In the genomic region with DNA sequence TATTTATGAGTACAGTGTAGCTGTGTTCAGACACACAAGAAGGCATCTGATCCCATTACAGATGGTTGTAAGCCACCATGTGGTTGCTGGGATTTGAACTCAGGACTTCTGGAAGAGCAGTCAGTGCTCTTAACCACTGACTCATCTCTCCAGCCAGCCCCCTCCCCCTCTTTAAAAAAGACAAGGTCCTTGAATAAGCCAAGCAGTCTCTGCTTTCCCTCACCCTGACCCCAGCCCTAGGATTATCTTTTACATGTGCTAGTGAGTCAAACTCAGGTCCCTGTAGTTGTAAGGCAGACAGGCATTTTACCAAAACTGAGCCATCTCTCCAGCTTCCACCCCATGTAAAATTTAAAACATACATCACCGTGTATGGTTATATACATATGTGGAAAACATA, we compare ENCODE assay signal across 19 mouse cellular contexts.
"Had no signal": no experiment of that assay in that cellular context is flagged by ENCODE, and none has a peak within 500 bp of the region (broad histone marks: within the 10 kb centered on the region; RNA-seq: fewer than 3 reads in every experiment).

No protein-coding gene starts in this region.

- H3K9me3 ChIP-seq: lung, embryonic 15.5 days had no signal

- ATAC-seq: liver, postnatal 0 days had no signal

- H3K27me3 ChIP-seq: lung, embryonic 15.5 days had no signal

- H3K4me3 ChIP-seq: left cerebral cortex, adult 2 months; lung, embryonic 15.5 days had no signal

- H3K4me2 ChIP-seq: lung, embryonic 15.5 days; midbrain, embryonic 11.5 days had no signal

- H3K9ac ChIP-seq: liver, embryonic 14.5 days; liver, postnatal 0 days; lung, embryonic 15.5 days had no signal

- H3K27ac ChIP-seq: kidney, postnatal 0 days; left cerebral cortex, adult 2 months; liver, embryonic 14.5 days; stomach, postnatal 0 days had no signal

- DNase-seq: kidney, adult 18-20 months; kidney, adult 9 months; kidney, postnatal 25 days; layer of hippocampus, postnatal 36 days; liver, postnatal 0 days; lung, postnatal 14 days; lung, postnatal 4 days; midbrain, embryonic 14.5 days; retina, postnatal 1 day; right cerebral cortex, postnatal 25 days; thymus, adult 2 months; thymus, postnatal 14 days; thymus, postnatal 4 days had no signal
